Mouse (Mus musculus): ENCODE data around the gene Zdhhc18. TPM values are rescaled to one million over a fixed set of nuclear protein-coding genes. Genes with fewer than 3 reads are reported as not detected.

Gene Zdhhc18
- total RNA-seq, 2 experiments from 2014 or later: 18.2 to 26.4 TPM

GRCm38 (mm10) chr4:133634043-133634410 lies 15.9 kb downstream of the Zdhhc18 start:
- DNase-seq: no peak
- intact Hi-C loops (cut with DNase I; ENCODE audit: low total_unique reads): no loop called here

DNA sequence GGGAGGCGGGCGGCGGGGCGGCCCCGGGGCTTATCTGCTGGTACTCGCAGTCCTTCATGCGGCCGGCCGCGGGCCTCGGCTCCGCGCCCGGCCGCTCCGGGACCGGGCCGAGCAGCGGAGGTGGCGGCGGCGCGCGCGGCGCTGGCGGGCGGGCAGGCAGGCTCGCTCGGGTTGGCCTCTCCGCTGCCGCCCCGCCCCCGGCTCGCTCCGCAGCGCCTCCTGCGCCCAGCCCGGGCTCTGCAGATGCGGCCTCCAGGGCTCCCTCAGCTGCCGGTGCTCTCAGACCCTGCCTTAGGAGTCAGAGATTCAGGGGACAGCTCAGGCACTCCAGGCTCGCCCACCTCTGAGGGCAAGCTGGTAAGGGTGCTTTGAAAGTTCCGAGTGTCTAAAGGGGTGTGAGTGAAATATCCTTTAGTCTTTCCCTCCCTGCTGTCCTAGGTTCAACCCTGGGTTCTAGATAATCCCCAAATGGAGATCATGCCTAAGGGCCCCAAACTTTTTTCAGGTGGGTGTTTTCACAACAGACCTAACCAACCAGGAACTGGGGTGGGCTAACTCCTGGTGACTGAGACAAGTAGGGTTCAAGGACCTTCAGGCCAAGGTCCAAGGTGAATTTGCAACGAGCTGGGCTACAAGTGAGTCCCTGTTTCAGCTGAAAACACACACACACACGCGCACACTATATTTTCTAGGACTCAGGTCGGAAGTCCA lies 16.5 kb downstream of the Zdhhc18 start:
- intact Hi-C loops (cut with DNase I; ENCODE audit: low total_unique reads): no loop called here
- peak; percentile 88 for DNase-seq

DNA sequence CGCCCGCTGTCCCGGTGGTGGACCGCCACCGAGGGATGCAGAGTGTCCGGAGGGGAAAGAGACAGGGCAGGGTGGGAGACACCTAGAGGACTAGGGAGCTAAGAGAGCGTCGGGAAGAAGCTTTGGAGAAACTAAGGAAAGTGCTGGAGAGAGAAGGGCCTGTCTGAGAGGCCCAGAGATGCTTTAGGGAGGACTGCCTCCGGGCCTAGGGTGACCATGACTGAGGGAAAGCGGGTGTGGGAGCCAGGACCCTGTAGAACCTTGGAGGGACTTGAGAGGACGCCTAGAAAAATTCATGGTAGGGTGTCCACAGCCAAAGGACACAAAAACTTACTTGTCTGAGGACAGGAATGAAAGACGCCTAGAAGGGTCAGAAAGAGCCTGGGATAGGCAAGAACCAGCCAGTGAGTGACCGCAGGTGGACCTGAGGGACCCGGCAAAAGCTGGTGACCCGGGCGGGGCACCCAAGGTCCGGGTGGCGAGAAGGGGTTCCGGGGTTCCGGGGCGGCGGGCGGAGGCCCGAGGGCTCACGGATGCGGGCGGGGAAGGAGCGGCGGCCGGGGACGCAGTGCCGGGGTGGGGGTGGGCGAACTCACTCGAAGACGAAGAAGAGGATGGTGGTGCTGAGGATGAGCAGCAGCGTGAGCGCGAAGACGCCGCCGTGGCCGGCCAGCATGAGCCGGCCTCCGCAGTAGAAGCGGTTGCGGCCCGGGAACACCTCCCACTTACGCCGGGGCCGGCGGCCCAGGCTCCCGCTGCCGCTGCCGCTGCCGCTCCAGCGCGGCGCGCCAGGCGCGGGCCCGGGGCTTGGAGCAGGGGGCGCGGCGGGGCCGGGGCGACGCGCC lies 17.2 kb downstream of the Zdhhc18 start:
- no peak for DNase-seq
- intact Hi-C loops (cut with DNase I; ENCODE audit: low total_unique reads): no loop called here

GRCm38 (mm10) chr4:133631769-133632411 lies 18.1 kb downstream of the Zdhhc18 start:
- intact Hi-C loops (cut with DNase I; ENCODE audit: low total_unique reads): no loop called here
- no peak for DNase-seq

- intact Hi-C loops (cut with DNase I; ENCODE audit: low total_unique reads): no loop called here
- peak; percentile 20 for DNase-seq
Measured at GRCm38 (mm10) chr4:133631071-133631768, 18.7 kb downstream of the Zdhhc18 start.

GRCm38 (mm10) chr4:133630326-133630920 lies 19.5 kb downstream of the Zdhhc18 start:
- no peak for DNase-seq
- intact Hi-C loops (cut with DNase I; ENCODE audit: low total_unique reads): no loop called here

- intact Hi-C loops (cut with DNase I; ENCODE audit: low total_unique reads): no loop called here
- no peak for DNase-seq
Measured at GRCm38 (mm10) chr4:133629191-133629590, 20.8 kb downstream of the Zdhhc18 start.

DNA sequence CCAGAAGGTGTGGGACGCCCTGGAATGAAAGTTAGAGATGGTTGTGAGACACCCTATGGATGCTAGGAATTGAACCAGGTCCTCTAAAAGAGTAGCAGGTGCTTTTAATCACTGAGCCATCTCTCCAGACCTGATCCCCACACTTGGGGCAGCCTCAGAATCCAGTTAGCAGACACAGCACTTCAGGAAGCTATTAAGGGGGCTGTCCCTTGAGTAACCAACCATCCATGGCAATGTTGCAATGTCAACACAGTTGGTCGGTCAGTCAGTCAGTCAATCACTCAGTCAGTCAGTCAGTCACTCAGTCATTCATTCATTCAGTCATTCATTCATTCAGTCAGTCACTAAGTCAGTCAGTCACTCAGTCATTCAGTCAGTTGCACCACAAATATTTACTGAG lies 21.4 kb downstream of the Zdhhc18 start:
- no peak for DNase-seq
- intact Hi-C loops (cut with DNase I; ENCODE audit: low total_unique reads): no loop called here

DNA sequence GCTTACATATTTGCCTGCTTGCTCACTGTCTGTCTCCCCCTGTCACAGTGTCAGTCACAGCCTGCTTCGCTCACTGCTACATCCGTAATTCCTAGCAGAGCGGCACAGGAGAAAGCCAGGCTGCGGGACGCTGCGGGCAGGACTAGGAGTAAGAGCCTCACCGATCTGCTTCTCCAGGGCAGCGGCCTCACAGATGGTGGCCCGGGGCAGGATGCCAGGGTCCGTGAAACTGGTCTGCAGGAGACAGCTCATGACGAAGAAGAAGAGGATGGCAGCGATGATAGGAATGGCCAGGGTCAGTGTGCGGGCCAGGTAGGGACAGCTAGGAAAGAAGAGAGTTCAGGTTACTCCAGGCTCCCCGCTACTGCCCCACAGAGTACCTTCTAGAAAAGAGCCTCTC lies 22.9 kb downstream of the Zdhhc18 start:
- no peak for DNase-seq
- intact Hi-C loops (cut with DNase I; ENCODE audit: low total_unique reads): no loop called here

DNA sequence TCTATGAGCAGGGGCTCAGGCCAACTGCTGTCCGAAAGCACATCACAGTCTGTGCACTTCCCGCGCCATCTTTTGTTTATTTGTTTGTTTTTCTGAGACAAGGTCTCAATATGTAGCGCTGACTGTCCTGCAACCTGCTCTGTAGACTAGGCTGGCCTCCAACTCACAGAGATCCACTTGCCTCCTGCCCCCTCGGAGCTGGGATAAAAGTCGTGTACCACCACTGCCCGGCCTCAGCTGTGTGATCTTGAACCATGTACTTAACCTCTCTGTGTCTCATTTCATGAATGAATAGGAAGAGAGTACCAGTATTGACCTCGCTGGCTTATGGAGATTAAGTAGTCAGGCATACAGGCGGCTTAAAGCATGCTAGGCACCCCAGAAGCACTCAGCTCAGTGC lies 23.3 kb downstream of the Zdhhc18 start:
- DNase-seq: no peak
- intact Hi-C loops (cut with DNase I; ENCODE audit: low total_unique reads): no loop called here

DNA sequence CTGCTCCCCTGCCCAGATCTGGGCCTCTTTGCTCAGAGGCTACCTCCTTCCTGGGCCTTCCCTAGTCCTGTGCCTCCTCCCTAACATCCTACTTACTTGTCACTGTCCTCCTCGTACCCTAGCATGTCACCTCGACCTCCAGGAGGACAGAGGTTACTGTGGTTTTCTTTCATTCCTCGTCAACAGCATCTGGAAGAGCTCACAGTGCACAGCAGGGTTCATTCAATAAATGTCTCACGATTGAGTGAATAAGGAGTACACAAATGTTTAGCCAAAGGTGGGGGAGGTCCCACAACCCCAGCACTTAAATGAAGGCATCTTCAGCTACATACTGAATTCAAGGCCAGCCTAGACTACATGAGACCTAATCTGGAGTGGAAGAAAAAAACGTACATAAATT lies 23.7 kb downstream of the Zdhhc18 start:
- intact Hi-C loops (cut with DNase I; ENCODE audit: low total_unique reads): no loop called here
- no peak for DNase-seq

GRCm38 (mm10) chr4:133625621-133626071 lies 24.3 kb downstream of the Zdhhc18 start:
- intact Hi-C loops (cut with DNase I; ENCODE audit: low total_unique reads): no loop called here
- DNase-seq: peak; percentile 41

GRCm38 (mm10) chr4:133624830-133625229 lies 25.1 kb downstream of the Zdhhc18 start:
- intact Hi-C loops (cut with DNase I; ENCODE audit: low total_unique reads): no loop called here
- no peak for DNase-seq

DNA sequence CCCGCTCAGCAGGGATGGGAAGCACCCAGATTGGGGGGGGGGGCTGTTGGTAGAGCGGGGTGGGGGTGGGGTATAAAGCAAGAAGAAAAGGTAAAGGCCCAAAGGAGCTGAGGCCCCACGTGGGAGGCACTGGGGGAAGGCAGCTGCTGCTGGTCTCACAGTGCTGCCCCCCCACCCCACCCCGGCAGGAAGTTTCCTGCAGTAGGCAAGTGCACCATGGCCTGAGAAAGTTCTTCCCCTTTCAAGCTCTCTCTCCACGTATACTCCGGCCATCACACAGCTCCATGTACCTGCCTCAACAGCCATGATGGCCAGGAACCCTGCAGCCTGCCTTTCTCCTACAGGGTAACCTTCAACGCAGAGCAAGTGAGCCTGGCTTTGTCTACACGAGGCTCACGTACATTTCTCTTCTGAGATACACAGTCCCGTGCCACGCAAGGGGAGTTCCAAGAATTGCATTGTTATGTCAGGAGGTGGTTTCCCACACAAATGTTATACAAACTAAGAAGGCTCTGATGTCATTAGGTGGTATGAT lies 27.7 kb downstream of the Zdhhc18 start:
- no peak for DNase-seq
- intact Hi-C loops (cut with DNase I; ENCODE audit: low total_unique reads): no loop called here

DNA sequence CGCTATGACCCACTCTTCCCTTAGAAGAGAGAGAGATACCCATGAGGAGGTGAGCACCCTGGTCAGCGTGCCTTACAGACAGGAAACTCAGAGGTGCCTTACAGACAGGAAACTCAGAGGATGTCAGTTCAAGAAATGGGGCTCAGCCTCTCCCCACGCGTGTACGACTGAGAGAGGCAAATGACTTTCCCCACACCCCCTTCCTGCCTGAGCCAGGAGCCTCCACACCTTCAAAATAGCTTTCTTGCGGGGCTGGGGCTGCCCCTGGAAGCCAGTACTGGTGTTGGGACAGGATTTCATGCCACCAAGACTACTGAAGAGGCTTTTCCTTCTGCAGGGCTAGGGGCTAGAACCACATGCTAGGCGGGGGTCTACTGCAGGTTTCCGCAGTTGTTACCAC lies 29.3 kb downstream of the Zdhhc18 start:
- no peak for DNase-seq
- intact Hi-C loops (cut with DNase I; ENCODE audit: low total_unique reads): no loop called here

DNA sequence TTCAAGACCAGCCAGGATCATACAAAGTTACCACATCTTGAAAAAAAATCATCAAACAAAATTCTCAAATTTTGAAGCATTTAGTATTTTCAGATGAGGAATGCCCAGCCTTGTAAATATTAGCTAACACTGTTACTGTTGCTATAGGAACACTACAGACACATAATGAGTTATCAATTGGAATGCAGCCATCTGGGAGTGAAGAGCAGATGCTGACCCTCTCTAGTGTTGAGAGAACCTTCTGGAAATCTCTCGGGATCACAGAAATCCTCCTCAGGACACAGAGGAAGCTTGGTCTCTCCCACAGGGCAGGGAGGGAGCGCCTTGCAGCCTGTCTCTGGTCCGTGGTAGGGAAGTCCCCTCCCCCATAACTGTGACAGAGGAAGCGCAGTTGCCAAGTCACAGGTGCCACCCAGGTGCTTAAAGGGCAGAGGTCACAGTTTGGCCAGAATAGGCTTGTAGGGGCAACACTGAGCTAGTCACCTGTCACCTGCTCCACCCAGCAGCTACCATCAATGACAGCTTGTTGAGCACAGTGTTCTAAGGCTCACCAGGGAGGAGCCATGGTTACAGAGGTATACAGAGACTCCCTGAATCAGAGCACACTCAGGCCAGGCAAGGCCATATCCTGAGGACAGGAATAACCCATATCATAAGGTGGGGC lies 30.3 kb downstream of the Zdhhc18 start:
- DNase-seq: no peak
- intact Hi-C loops (cut with DNase I; ENCODE audit: low total_unique reads): no loop called here

DNA sequence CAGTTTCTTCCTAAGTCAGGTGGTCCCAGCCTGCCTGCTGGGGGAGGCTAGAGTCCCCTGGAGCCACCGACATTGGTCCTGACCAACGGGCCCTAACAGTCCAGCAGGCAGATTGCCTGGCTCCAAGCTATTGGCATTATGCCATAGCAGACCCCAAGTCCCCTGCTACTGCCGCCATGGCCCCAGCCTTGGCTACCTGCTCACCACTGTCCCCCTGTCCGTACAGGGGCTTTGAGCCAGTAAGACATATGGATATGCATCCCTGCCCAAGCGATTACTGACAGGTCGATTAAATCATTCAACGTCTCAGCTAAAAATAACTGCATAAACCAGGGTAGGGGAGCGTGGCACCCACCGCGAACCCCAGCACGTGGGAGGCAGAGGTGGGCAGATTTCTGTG lies 32.0 kb downstream of the Zdhhc18 start:
- no peak for DNase-seq
- intact Hi-C loops (cut with DNase I; ENCODE audit: low total_unique reads): no loop called here

- DNase-seq: no peak
Measured at GRCm38 (mm10) chr4:133615416-133615815, 34.5 kb downstream of the Zdhhc18 start.

DNA sequence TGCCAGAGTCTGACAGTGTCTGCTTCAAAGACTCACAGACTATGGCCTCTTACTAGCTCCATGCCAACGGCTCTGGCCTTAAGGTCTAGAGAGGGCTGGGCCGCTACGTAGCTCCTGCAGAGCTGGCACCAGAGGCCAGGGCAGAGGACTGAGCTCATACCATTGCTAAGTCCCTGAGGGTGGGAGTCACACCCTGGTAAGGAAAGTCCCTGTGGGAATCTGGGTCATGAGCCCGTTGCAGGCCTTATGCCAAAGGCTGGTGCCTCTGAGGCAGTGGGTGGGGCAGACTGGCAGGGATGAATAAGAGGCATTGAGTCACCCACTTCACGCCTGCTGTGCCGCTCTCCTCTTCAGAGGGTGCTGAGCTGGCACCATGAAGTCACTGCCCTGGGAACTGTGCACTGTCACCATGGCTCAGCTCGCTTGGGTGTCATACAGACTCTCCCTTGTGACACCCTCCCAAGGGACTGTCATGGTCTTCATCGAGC lies 35.6 kb downstream of the Zdhhc18 start:
- intact Hi-C loops (cut with DNase I; ENCODE audit: low total_unique reads): no loop called here
- peak; percentile 42 for DNase-seq

More at GRCm38 (mm10) chr4:133615416-133615815, 34.5 kb downstream of the Zdhhc18 start:
- intact Hi-C loops (cut with DNase I; ENCODE audit: low total_unique reads): no loop called here
